Mouse (Mus musculus) layer of hippocampus, adult 8-10 months (tissue): ENCODE measurements around the gene Creld1. TPM values are rescaled to one million over a fixed set of nuclear protein-coding genes. Genes with fewer than 3 reads are reported as not detected.

Source experiments
- DNase-seq, 2 experiments: peaks; one replicate each; pipeline ENCODE4 v3.0.0; 2022; ENCODE audit warnings: low spot score in 2 of 2
- microRNA-seq, 2 experiments: library from miRNA; unstranded; fragments of <30 nt; microRNA quantifications; one replicate each; pipeline ENCODE4 v1.2.0; 2022
- total RNA-seq, 4 experiments: library from RNA; stranded (reverse); gene quantifications; 2 replicates each; pipeline ENCODE4 v1.2.4; 2022

Gene Creld1
- total RNA-seq, 4 experiments from 2014 or later = 86.9 to 135 (median 104) TPM

DNA sequence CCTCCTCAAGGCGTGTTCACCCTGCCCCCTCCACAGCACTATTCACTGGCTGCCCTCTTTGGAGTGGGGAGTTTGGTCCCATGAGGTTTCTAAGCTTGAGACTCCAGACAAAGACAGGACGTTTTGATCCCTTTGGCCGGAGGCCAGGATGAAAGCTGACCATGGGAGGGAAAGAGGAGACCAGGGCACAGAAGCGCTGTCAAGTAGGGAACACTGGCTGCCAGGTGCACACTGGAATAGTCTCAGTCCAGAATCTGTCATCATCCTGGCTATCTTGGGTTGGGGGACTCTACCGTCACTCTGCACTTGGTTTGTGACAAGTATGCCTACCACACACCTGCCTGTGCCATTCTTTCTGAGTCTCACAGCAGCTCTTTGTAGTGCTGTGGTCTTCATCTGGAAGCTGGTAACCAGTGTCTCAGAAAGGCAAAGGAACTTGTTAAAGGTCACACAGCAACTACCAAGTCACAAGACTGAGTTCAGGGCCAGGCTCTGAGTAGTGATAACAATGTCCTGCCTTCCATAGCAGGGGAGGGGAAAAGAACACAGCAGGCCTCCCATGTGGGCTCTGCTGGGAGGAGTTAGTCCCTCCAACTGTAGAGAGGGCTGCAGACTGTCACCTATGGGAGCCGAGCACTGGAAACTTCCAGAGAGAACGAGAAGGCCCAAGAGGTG is 25.3 kb downstream of the Creld1 start:
- DNase-seq = no peak

DNA sequence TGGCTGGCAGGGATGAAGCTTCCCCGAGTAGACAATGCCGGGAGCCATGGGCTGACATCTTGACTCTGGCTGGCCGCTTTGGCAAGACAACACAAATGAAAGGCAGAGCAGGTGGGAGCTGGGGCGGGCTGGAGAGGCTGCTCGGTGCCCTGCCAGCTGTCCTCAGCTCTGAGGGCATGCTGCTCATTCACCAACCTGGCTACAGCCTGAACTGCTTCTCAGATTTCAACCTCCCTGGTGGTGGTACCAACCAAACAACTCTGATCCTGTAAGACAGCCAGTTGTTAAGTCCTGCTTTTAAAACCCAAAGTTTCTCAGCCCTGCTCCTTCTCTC is 25.8 kb downstream of the Creld1 start:
- DNase-seq = no peak

- no peak for DNase-seq
Observed at GRCm38 (mm10) chr6:113513944-113514343, 30.8 kb downstream of the Creld1 start.

GRCm38 (mm10) chr6:113514600-113514999 is 31.5 kb downstream of the Creld1 start:
- DNase-seq = no peak

GRCm38 (mm10) chr6:113517434-113518080 is 34.5 kb downstream of the Creld1 start:
- DNase-seq = no peak

GRCm38 (mm10) chr6:113522310-113522709 is 39.2 kb downstream of the Creld1 start:
- no peak for DNase-seq

DNA sequence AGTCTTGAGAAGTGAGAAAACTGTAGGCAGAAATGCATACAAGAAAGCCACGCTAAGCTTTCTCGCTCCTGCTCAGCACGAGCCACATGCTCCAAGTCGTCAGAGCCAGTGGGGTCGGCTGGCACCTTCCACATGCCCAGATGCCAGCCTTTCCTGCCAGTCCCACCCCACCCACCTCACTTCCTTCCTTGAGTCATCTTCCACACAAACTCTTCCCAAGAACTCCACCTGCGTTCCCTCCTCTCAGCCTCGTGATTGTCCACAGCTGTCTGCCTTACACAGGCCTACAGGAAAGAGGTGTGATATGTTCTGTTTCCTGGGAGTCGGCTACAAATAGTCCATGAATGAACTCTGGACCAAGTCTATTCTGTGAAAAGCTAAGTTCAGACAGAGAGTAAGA is 40.3 kb downstream of the Creld1 start:
- DNase-seq = no peak

DNA sequence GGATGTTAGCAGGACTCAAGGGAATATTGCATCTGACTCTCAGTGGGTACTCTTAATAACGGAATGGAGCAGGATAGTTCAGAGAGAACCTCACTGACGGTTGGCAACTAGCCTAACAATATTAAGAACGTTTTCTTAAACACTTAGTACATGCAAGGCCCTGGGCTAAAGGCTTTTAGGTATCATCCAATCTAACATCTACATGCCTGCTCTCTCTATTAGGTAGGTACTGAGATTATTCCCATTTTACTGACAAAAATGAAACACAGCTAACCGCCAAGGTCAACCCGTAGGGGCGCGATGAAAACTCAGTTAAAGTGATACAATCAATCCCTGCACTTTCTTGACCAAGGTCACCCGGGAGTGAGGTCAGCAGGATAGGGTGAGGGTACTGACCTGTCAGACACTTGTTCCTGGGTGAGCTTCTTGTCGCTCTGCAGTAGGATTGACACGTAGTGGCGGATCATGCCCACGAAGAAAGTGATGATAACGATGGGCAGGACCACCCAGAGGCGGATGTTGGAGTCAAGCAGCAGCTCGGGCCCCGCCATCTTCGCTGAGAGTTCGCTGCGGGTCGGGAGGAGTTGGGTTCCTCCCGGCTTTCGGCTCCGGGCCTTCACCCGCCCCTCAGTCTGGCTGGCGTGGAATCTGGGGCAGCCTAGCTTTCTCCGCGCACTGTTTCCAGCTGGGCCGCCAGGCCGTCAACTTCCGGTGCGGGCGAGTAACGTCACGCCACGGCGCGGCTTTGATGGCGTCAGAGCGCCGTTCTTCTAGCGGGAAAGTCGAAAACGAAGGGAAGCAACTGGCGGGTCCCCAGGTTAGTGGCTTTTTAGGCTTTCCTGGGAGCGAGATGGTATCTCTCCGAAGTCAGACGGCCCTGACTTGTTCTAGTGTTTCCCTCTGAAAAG is 48.1 kb downstream of the Creld1 start, which contains the start of the genes Emc3 and Fancd2:
Emc3 (minus strand) TSS at position 721 of the 908 bp plus-strand sequence.
Fancd2 (plus strand) TSS at position 751 of the 908 bp plus-strand sequence.
- DNase-seq = peak; percentile 83 to 92

DNA sequence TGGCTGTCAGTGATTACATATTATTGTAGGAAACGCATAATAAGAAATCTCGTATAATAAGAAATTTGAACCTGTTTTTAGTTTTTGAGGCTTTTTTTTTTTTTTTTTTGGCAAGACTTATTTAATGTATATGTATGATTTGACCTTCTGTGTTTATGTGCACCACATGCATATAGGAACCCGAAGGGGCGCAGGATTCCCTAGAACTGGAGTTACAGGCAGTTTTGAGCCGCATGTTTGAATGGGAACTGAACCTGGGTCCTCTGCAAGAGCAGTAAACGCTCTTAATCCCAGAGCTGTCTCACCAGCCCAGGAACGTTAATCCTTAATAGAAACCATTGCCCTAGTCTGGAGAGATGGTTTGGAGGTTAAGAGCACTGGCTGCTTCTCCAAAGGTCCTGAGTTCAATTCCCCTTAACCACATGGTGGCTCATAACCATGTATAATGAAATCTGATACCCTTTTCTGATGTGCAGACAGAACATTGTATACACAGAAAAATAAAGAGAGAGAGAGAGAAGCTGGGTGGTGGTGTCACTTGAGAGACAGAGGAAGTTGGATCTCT is 48.8 kb downstream of the Creld1 start:
- no peak for DNase-seq

DNA sequence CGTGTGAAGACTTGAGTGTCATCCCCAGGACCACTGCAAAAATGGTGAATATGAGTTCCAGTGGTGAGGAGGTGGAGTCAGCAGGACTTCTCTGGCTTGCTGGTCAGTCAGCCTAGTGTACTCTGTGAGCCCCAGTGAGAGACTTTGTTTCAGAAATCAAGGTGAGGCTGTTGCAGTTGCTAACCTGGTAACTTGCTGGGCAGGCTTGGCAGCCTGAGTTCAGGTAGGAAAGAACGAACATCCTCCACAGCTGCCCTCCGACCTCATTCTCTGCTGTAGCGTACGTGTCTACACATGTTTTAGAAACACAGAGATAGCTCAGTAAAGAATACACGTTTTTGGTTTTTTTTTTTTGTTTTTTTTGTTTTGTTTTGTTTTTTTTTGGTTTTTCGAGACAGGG is 51.8 kb downstream of the Creld1 start:
- DNase-seq = no peak

DNA sequence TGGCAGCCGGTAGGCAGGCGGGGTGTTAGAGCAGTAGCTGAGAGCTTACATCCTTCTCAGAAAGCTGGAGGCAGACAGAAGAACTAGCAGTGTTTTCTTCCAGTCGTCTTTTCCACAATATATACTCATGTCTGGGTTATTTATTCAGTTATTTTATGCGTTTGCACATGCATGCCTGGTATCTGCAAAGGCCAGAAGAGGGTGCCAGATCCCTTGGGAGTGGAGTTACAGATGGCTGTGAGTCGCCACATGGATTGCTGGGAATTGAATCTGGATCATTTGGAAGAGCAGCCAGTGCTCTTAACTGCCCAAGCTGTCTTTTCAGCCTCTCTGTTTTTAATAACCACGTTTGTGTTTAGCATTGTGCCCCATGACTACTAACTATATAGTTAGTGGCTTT is 58.5 kb downstream of the Creld1 start:
- no peak for DNase-seq

Small RNAs within 50 kb of the gene (microRNA-seq; reads per million reads assigned to microRNA genes)
- gene Gm23365 = 0 reads per million in 2 experiments

Other genes starting within 250 kb of the Creld1 start
- 10 to 100 TPM; 15.5 to 19.9 (median 17.7) TPM for gene Mtmr14, start 245.5 kb upstream of the Creld1 start, total RNA-seq
- 10 to 100 TPM; 19.5 to 24.2 (median 19.9) TPM for gene Cpne9, start 201.0 kb upstream of the Creld1 start, total RNA-seq
- 10 to 100 TPM; 36.8 to 40.5 (median 38.4) TPM for gene Brpf1, start 176.2 kb upstream of the Creld1 start, total RNA-seq
- gene Ogg1, start 156.3 kb upstream of the Creld1 start, total RNA-seq = 10 to 100 TPM in 2 of 4 experiments, 1 to 10 TPM in 2; 7.6 to 11.1 (median 9.4) TPM
- gene Camk1, start 139.3 kb upstream of the Creld1 start, total RNA-seq = 10 to 100 TPM; 57.2 to 74.1 (median 63.7) TPM
- 10 to 100 TPM; 43.4 to 49.8 (median 47.7) TPM for gene Tada3, start 105.4 kb upstream of the Creld1 start, total RNA-seq
- gene Arpc4, start 105.2 kb upstream of the Creld1 start, total RNA-seq = 100 to 1,000 TPM; 282 to 324 (median 303) TPM
- gene Ttll3, start 94.0 kb upstream of the Creld1 start, total RNA-seq = 10 to 100 TPM; 17.2 to 21.6 (median 19.6) TPM
- 10 to 100 TPM; 27.4 to 39.1 (median 35.2) TPM for gene Rpusd3, start 64.0 kb upstream of the Creld1 start, total RNA-seq
- not detected for gene Cidec, start 47.5 kb upstream of the Creld1 start, total RNA-seq
- gene Jagn1, start 40.7 kb upstream of the Creld1 start, total RNA-seq = 10 to 100 TPM; 38.5 to 47.0 (median 39.7) TPM
- under 1 TPM; 0.22 to 0.45 (median 0.41) TPM for gene Il17re, start 24.8 kb upstream of the Creld1 start, total RNA-seq
- 1 to 10 TPM; 3.8 to 6.1 (median 4.8) TPM for gene Il17rc, start 11.9 kb upstream of the Creld1 start, total RNA-seq
- 10 to 100 TPM; 45.3 to 51.3 (median 49.8) TPM for gene Prrt3, start 18.6 kb downstream of the Creld1 start, total RNA-seq
- gene Emc3, start 48.4 kb downstream of the Creld1 start, total RNA-seq = 10 to 100 TPM; 62.1 to 75.3 (median 71.4) TPM
- gene Fancd2, start 48.4 kb downstream of the Creld1 start, total RNA-seq = 1 to 10 TPM; 2.0 to 2.5 (median 2.3) TPM
- under 1 TPM in 3 of 4 experiments, not detected in 1; 0.37 to 0.56 (median 0.55) TPM for gene Fancd2os, start 117.4 kb downstream of the Creld1 start, total RNA-seq
- gene Brk1, start 121.5 kb downstream of the Creld1 start, total RNA-seq = 100 to 1,000 TPM; 207 to 213 (median 208) TPM
- 10 to 100 TPM; 41.0 to 50.5 (median 47.0) TPM for gene Vhl, start 140.7 kb downstream of the Creld1 start, total RNA-seq
- gene Irak2, start 155.2 kb downstream of the Creld1 start, total RNA-seq = 10 to 100 TPM; 19.3 to 25.0 (median 21.7) TPM
- 10 to 100 TPM; 63.5 to 73.0 (median 68.1) TPM for gene Tatdn2, start 213.8 kb downstream of the Creld1 start, total RNA-seq
- gene Ghrl, start 236.6 kb downstream of the Creld1 start, total RNA-seq = not detected